Mouse (Mus musculus): ENCODE measurements around the gene Nudt8. TPM values are rescaled to one million over a fixed set of nuclear protein-coding genes. Genes with fewer than 3 reads are reported as not detected.
A peak's percentile ranks its signal among the peaks of the same experiment; 100 is the strongest.
"Not testable (repeated sequence)": the region's sequence is repeated elsewhere in the genome, so short reads cannot be mapped to it uniquely, and the experiment has no call there.

Gene Nudt8
- polyA plus RNA-seq, 1 experiment from 2014 or later: 28.2 TPM

GRCm38 (mm10) chr19:4018743-4019583 lies 18.6 kb downstream of the Nudt8 start:
- Histone ChIP-seq H3K4me1 (peaks cover 9% of the 10 kb centered on the region; the same call in 1 of the 2 replicates), H3K36me3 (ENCODE audit: poor library complexity, severe bottlenecking) (no peaks in the 10 kb centered on the region), H3K4me2 (no peak overlapping the region), H3K4me3 (no peak overlapping the region), H3K9ac (no peak overlapping the region), H3K27ac (no peak overlapping the region), H3K9me3 (replicated peaks) (no peaks in the 10 kb centered on the region), H3K27me3 (no peaks in the 10 kb centered on the region)
- ATAC-seq: peak; percentile 57; the same call in 1 of the 2 replicates
- 28% methylated on average over 18 of the region's 18 CpGs for WGBS

- Histone ChIP-seq H3K4me1 (peaks cover 9% of the 10 kb centered on the region; the same call in 1 of the 2 replicates), H3K27ac (no peak overlapping the region), H3K27me3 (no peaks in the 10 kb centered on the region), H3K9ac (no peak overlapping the region), H3K4me2 (no peak overlapping the region), H3K36me3 (ENCODE audit: poor library complexity, severe bottlenecking) (no peaks in the 10 kb centered on the region), H3K9me3 (replicated peaks) (peaks cover 7% of the 10 kb centered on the region), H3K4me3 (no peak overlapping the region)
- ATAC-seq: no peak
- WGBS: 82% methylated on average over 7 of the region's 7 CpGs
These were observed 22.8 kb downstream of the Nudt8 start for GRCm38 (mm10) chr19:4023185-4023584.

GRCm38 (mm10) chr19:4027576-4027975 lies 27.2 kb downstream of the Nudt8 start:
- no peak overlapping the region for H3K4me3 ChIP-seq
- no peak overlapping the region for H3K27ac ChIP-seq
- no peaks in the 10 kb centered on the region for H3K4me1 ChIP-seq
- H3K36me3 ChIP-seq (ENCODE audit: poor library complexity, severe bottlenecking): no peaks in the 10 kb centered on the region
- no peak overlapping the region for H3K4me2 ChIP-seq
- no peaks in the 10 kb centered on the region for H3K27me3 ChIP-seq
- no peak for ATAC-seq
- H3K9me3 ChIP-seq (replicated peaks): peaks cover 7% of the 10 kb centered on the region
- H3K9ac ChIP-seq: no peak overlapping the region

GRCm38 (mm10) chr19:4032668-4033067 lies 32.3 kb downstream of the Nudt8 start:
- Histone ChIP-seq H3K9ac (no peak overlapping the region), H3K4me3 (no peak overlapping the region), H3K9me3 (replicated peaks) (no peaks in the 10 kb centered on the region; the same call in 1 of the 2 replicates), H3K4me2 (no peak overlapping the region), H3K27ac (no peak overlapping the region), H3K27me3 (no peaks in the 10 kb centered on the region), H3K36me3 (ENCODE audit: poor library complexity, severe bottlenecking) (0 out of 2 replicates have a peak, but pooled peaks cover 4% of the 10 kb centered on the region), H3K4me1 (peaks cover 12% of the 10 kb centered on the region)
- no peak for ATAC-seq
- WGBS: 52% methylated on average over 7 of the region's 7 CpGs

GRCm38 (mm10) chr19:4033298-4033697 lies 32.9 kb downstream of the Nudt8 start:
- no peak for ATAC-seq
- H3K4me1 ChIP-seq: peaks cover 17% of the 10 kb centered on the region
- H3K9me3 ChIP-seq (replicated peaks): no peaks in the 10 kb centered on the region
- WGBS: 95% methylated on average over 3 of the region's 3 CpGs
- no peak overlapping the region for H3K4me3 ChIP-seq
- H3K27me3 ChIP-seq: no peaks in the 10 kb centered on the region
- no peak overlapping the region for H3K9ac ChIP-seq
- no peak overlapping the region for H3K4me2 ChIP-seq
- 0 out of 2 replicates have a peak, but pooled peaks cover 4% of the 10 kb centered on the region for H3K36me3 ChIP-seq (ENCODE audit: poor library complexity, severe bottlenecking)
- H3K27ac ChIP-seq: no peak overlapping the region

- WGBS: 53% methylated on average over 5 of the region's 5 CpGs
- H3K27me3 ChIP-seq: no peaks in the 10 kb centered on the region
These were observed 33.4 kb downstream of the Nudt8 start for GRCm38 (mm10) chr19:4033742-4034141.

GRCm38 (mm10) chr19:4036327-4037045 lies 36.1 kb downstream of the Nudt8 start:
- Histone ChIP-seq H3K27me3 (no peaks in the 10 kb centered on the region), H3K27ac (no peak overlapping the region), H3K36me3 (ENCODE audit: poor library complexity, severe bottlenecking) (0 out of 2 replicates have a peak, but pooled peaks cover 4% of the 10 kb centered on the region), H3K4me1 (peaks cover 18% of the 10 kb centered on the region), H3K9me3 (replicated peaks) (no peaks in the 10 kb centered on the region), H3K4me3 (no peak overlapping the region), H3K4me2 (peak overlapping the region; percentile 16; the same call in 1 of the 2 replicates), H3K9ac (no peak overlapping the region)
- ATAC-seq: no peak
- WGBS: 88% methylated on average over 12 of the region's 12 CpGs

More at GRCm38 (mm10) chr19:4033742-4034141, 33.4 kb downstream of the Nudt8 start:
- H3K9me3 ChIP-seq (replicated peaks): no peaks in the 10 kb centered on the region
- H3K4me1 ChIP-seq: peaks cover 18% of the 10 kb centered on the region
- no peak for ATAC-seq
- H3K4me3 ChIP-seq: no peak overlapping the region
- H3K27ac ChIP-seq: no peak overlapping the region
- H3K9ac ChIP-seq: no peak overlapping the region
- H3K4me2 ChIP-seq: no peak overlapping the region
- 0 out of 2 replicates have a peak, but pooled peaks cover 4% of the 10 kb centered on the region for H3K36me3 ChIP-seq (ENCODE audit: poor library complexity, severe bottlenecking)

GRCm38 (mm10) chr19:4037154-4037787 lies 36.9 kb downstream of the Nudt8 start:
- Histone ChIP-seq H3K4me1 (peaks cover 18% of the 10 kb centered on the region), H3K9ac (peak overlapping the region; percentile 79), H3K27ac (peak overlapping the region; percentile 49; the same call in 1 of the 2 replicates), H3K4me2 (peak overlapping the region; percentile 80), H3K4me3 (peak overlapping the region; percentile 67)
- H3K27me3 ChIP-seq; H3K9me3 ChIP-seq (replicated peaks); H3K36me3 ChIP-seq (ENCODE audit: poor library complexity, severe bottlenecking): not testable (repeated sequence)
- 0 out of 2 replicates have a peak, but pooled peaks have one; percentile 38 for ATAC-seq
- WGBS: 17% methylated on average over 8 of the region's 8 CpGs

- H3K4me1 ChIP-seq: peaks cover 18% of the 10 kb centered on the region
- peak within 1 kb of the TSS; percentile 49; the same call in 1 of the 2 replicates for H3K27ac ChIP-seq
- H3K4me2 ChIP-seq: peak within 1 kb of the TSS; percentile 80
- H3K27me3 ChIP-seq: no peaks in the 10 kb centered on the region
- H3K4me3 ChIP-seq: peak within 1 kb of the TSS; percentile 67
- H3K36me3 ChIP-seq (ENCODE audit: poor library complexity, severe bottlenecking): 0 out of 2 replicates have a peak, but pooled peaks cover 4% of the 10 kb centered on the region
- ATAC-seq: peak; percentile 85
- H3K9me3 ChIP-seq (replicated peaks): no peaks in the 10 kb centered on the region
- 0% methylated on average over 26 of the region's 26 CpGs for WGBS
- peak within 1 kb of the TSS; percentile 79 for H3K9ac ChIP-seq
These were observed 37.4 kb downstream of the Nudt8 start, which contains the start of gene Gstp1 for GRCm38 (mm10) chr19:4037788-4038232. Gene Gstp1, minus strand, starts transcription at chr19:4037985.

GRCm38 (mm10) chr19:4040941-4041340 lies 40.6 kb downstream of the Nudt8 start:
- H3K36me3 ChIP-seq (ENCODE audit: poor library complexity, severe bottlenecking); H3K27me3 ChIP-seq; H3K9ac ChIP-seq; H3K4me2 ChIP-seq; ATAC-seq; H3K4me3 ChIP-seq; H3K9me3 ChIP-seq (replicated peaks); H3K27ac ChIP-seq: not testable (repeated sequence)
- 82% methylated on average over 5 of the region's 5 CpGs for WGBS
- H3K4me1 ChIP-seq: peaks cover 18% of the 10 kb centered on the region

GRCm38 (mm10) chr19:4041500-4041899 lies 41.1 kb downstream of the Nudt8 start:
- not testable (repeated sequence) for H3K36me3 ChIP-seq (ENCODE audit: poor library complexity, severe bottlenecking); H3K4me3 ChIP-seq; H3K4me2 ChIP-seq; H3K9ac ChIP-seq; H3K27me3 ChIP-seq; H3K27ac ChIP-seq; ATAC-seq; H3K9me3 ChIP-seq (replicated peaks)
- H3K4me1 ChIP-seq: peaks cover 16% of the 10 kb centered on the region
- WGBS: 93% methylated on average over 4 of the region's 4 CpGs

Measured in forebrain, embryonic 13.5 days (tissue).